Mouse (Mus musculus): ENCODE data around the gene Hes2. TPM values are rescaled to one million over a fixed set of nuclear protein-coding genes. Genes with fewer than 3 reads are reported as not detected.

Gene Hes2
- total RNA-seq, 4 experiments from 2014 or later, result not detected

GRCm38 (mm10) chr4:152159285-152159678 is 615 bp downstream of the Hes2 start:
- DNase-seq (ENCODE audit: low spot score in 2 of 2), result no peak

- no peak for DNase-seq (ENCODE audit: low spot score in 2 of 2)
Measured at GRCm38 (mm10) chr4:152160748-152161147, 2.1 kb downstream of the Hes2 start.

DNA sequence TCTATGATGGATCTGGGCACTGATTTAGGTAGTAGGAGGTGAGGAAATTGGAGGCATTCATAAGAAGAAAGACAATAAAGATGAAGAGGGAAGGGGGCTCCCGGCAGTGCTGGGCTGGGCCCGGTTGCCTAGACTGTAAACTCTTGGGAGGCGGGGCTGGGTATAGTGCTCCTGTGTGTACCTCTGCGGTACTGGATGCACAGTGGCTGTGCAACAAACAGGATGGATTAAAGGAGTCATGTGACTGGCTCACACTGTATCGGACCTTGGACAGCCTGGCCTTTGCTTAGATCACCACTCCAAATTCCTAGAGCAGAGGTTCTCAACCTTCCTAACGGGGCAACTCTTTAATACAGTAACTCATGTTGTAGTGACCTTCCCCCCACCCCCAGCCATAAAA is 2.9 kb downstream of the Hes2 start:
- DNase-seq (ENCODE audit: low spot score in 2 of 2), result no peak

DNA sequence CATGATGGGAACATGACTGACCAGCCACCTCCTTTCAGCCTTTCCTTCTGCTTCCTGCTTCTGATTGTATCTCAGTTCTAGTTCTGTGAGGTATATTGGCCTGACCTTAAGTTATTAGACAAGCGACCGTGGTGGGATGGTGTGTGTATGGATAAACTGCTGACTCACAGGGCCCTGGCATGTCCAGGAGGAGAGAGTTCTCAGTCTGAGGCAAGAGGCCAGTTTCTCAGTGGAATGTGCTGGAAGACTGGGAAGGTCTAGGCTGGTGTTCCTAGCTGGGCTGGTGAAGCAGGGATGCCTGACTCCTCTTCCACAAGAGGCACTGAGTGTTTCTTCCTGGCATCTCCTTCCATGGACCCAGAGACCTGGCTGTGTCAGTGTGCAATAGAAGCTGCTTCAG is 4.1 kb downstream of the Hes2 start:
- no peak for DNase-seq (ENCODE audit: low spot score in 2 of 2)

DNA sequence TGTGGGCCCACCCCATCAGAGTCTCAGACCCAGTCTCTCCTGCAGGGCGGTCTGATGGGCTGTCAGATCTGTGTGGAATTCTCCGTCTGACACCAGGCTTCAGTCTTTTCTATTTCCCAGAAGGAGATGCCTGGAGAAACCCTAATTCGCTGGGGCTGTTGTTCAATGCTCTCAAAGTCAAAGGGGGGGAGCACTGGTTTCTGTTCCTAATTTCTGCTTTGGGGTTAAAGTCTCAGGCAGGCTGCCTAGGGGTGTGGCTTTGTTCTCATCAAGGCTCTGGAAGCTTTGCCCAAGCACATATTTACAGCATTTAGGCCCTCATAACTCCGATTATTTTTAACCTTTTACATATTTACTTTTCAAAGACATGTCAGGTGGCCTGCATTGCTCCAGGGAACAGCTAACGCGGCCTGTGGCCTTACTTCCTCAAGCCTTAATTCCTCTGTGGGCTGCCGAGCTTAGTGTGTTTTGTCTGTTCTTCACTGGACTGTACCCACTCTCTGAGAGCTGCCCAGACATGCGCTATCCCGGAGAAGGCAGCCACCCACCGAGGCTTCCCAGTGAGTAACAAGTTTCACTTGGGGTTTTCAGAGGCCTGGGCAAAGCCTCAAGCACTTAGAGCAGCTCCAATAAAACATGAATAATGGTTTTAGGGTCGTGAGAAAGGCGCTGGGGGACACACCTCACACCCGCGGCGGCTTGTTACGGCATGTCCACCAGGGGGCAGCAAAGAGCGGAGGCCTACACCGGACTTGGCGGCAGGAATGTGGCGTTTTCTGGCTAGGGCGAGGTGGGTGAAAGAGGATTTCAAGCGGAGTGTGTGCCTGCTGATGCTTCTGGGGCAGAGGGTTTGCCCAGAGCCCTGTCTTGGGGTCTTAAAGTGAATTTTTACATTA is 6.6 kb downstream of the Hes2 start:
- DNase-seq (ENCODE audit: low spot score in 2 of 2), result peak in 1 of 2 experiments; percentile 54

- DNase-seq (ENCODE audit: low spot score in 2 of 2), result no peak
Measured at GRCm38 (mm10) chr4:152168052-152168451, 9.4 kb downstream of the Hes2 start.

DNA sequence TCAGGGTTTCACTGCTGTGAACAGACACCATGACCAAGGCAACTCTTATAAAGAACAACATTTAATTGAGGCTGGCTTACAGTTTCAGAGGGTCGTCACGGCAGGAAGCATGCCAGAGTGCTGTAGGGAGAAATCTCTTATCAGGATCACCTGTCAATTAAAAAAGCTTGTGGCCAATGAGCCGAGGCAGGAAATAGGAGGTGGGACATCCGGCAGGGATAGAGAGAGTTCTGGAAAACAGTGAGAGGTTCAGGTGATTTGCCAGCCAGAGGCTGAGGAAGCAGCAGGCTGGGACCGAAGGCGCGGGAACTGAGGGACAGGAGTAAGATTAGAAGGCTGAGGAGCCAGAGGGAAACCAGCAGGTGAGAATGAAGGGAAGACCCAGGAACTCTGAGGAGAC is 10.4 kb downstream of the Hes2 start:
- DNase-seq (ENCODE audit: low spot score in 2 of 2), result no peak

DNA sequence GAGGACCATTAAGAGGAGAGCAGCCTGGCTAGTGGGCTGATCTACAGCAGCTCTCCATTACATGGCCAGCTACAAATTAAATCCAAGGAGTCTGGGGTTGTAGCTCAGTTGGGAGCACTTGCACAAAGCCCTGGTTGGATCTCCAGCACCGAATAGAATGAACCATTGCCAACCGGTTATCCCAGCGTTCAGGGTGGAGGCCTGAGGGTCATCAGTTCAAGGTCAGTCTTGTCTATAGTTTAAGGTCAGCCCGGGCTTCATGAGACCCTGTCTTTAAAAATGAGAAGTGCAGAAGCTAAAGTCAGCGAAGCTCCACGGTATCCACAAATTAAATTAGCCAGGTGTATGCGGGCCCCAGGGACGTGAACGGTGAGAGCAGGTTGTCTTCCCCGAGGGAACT is 11.6 kb downstream of the Hes2 start:
- no peak for DNase-seq (ENCODE audit: low spot score in 2 of 2)

- no peak for DNase-seq (ENCODE audit: low spot score in 2 of 2)
Measured at GRCm38 (mm10) chr4:152171543-152171942, 12.9 kb downstream of the Hes2 start.

DNA sequence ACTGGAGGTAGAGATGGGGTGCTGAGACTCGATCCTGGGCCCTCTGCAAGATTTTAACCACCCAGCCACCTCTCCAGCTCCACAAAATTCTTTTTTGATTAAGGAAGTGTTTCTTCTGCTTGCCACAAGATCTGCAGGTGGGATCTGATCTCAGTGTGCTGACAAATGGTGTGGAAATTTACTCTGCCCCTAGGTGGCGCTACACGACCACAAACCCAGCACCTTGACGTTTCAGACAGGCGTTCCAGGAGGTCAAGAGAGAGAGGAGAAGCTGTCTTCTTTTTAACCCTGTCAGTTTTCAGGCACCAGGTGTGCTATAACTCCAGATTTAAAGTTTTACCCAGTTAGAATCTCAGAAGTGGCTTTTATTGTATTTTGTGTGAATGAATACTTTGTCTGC is 14.4 kb downstream of the Hes2 start:
- peak; percentile 70 to 91 for DNase-seq (ENCODE audit: low spot score in 2 of 2)

DNA sequence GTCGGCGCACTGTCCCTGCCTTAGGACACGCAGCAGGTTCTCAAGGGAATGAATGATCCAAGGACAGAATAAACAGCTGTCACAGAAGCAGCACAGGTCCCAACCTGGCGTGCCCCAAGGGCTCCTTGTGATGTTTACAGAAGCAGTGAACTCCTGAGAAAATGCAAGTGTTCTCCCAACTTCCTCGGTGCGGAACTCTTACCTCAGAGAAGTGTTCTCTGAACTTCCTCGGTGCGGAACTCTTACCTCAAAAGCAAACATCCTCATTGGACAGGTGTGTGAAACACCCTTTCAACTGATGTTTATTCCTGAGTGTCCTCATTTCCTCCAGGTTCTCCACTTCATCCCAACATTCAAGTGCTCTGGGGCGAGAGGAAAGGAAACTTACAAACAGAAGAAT is 15.3 kb downstream of the Hes2 start:
- DNase-seq (ENCODE audit: low spot score in 2 of 2), result no peak

GRCm38 (mm10) chr4:152176638-152177037 is 18.0 kb downstream of the Hes2 start:
- DNase-seq (ENCODE audit: low spot score in 2 of 2), result no peak

- no peak for DNase-seq (ENCODE audit: low spot score in 2 of 2)
Measured at GRCm38 (mm10) chr4:152177174-152177536, 18.5 kb downstream of the Hes2 start.

- DNase-seq (ENCODE audit: low spot score in 2 of 2), result peak; percentile 85
Measured at GRCm38 (mm10) chr4:152177537-152178343, 19.1 kb downstream of the Hes2 start, which contains the start of gene Acot7. Gene Acot7, plus strand, starts transcription at chr4:152178134.

GRCm38 (mm10) chr4:152178344-152178864 is 19.7 kb downstream of the Hes2 start:
- DNase-seq (ENCODE audit: low spot score in 2 of 2), result peak in 1 of 2 experiments; percentile 51

DNA sequence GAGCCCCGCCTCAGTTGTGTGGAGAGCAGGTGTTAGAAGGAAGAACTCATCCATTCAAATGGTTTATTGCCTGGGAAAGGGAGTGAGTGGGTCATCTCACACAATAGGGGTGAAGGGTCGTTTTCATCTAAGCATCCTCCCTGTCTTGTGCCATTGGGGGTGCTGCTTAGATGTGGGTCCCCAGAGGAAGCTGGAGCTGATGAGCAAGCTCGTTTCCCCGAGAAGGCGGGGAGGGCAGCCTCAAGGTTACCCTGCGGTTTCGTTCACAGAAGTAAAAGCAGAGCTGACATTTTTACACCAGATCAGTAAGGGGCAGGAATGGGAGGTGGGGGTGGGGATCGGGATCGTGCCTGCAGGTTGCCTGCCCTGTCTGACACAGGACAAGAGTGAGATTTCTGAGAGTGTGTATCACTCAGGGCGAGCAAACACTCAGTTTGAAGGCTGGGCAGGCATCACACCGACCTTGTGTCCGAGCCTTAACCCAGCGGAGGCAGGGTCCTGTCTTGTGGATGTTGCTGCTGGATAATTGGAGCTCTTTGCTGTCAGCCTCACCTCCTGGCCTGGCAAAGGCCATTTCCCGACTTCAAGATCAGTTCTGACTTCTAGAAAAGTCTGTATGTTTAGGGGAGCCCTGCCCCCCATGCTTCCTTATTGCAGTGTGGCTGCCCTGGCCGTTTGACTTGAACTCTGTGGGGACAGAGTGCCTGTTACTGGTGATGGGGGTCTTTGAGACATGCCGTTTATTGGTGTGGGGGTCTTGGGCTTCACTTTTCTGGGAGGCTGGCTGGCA is 20.4 kb downstream of the Hes2 start:
- DNase-seq (ENCODE audit: low spot score in 2 of 2), result no peak

DNA sequence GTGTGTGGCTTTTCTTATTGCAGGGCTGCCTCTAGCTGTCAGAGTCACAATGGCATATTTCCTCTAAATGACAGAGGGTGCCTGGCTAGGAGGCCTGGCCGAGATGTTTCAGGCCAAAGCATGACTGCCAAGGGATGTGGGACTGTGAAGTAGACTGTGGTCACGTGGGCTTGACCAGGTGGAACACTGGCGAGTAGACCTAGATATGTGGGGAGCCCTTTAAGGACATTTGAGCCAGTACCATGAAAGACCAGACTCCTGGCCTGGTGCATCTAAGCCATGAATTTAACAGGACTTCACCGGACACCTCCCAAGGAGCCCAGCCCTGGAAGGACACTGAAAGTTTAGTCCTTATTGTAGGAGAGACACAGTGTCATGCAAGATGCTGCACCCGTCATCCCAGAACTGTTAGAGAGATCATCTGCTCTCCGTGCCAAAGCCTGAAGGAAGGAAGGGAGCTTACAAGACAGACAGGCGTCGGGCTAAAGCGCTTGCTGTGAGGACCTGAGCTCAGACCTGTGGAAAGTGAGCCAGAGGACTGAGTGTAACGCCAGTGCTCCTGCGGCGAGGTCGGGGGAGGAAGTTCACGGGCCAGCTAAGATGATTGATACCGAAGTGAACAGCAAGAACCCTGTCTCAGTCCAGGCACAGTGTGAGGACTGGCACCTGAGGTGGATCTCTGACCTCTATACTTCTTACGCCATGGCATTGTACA is 21.4 kb downstream of the Hes2 start:
- DNase-seq (ENCODE audit: low spot score in 2 of 2), result no peak

GRCm38 (mm10) chr4:152182205-152182604 is 23.5 kb downstream of the Hes2 start:
- no peak for DNase-seq (ENCODE audit: low spot score in 2 of 2)

DNA sequence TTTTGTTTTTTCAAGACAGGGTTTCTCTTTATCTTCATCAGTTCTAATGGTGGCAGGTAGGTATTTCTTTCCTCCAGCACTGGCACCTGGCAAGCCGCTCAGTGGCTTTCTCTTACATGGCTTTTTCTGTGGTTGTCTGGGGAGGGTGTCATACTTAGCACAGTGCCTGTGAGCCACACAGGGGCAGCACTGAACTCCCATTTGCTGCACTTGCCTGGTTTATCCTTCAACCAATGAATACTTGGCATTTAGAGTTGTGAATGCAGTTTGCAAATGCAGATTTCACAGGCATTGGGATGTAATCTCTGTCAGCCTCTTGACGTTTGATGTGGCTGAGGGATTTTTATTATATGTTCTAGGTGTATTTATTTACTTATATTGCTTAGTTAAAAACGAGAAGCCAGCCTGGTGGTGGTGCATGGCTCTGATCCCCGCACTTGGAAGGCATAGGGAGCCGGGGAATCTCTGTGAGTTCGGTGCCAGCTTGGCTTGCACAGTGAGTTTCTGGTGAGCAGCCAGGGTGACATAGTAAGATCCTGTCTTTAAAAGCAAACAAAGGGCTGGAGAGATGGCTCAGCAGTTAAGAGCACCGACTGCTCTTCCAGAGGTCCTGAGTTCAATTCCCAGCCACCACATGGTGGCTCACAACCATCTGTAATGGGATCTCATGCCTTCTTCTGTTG is 25.8 kb downstream of the Hes2 start:
- no peak for DNase-seq (ENCODE audit: low spot score in 2 of 2)

- no peak for DNase-seq (ENCODE audit: low spot score in 2 of 2)
Measured at GRCm38 (mm10) chr4:152185137-152185509, 26.5 kb downstream of the Hes2 start.

All from layer of hippocampus, adult 8-10 months (tissue).